Mouse (Mus musculus) embryo, embryonic 11.5 days (tissue): ENCODE data around the gene Krtap5-4.
A peak's percentile ranks its signal among the peaks of the same experiment; 100 is the strongest.
"Not testable (repeated sequence)": the region's sequence is repeated elsewhere in the genome, so short reads cannot be mapped to it uniquely, and the experiment has no call there.

Experiments used
- DNase-seq: peaks from one replicate; pipeline ENCODE4 v3.0.0-alpha.2; 2012; ENCODE audit warnings: low read depth, low spot score

The Krtap5-4 gene

GRCm38 (mm10) chr7:142303249-142303648, at the start of gene Krtap5-4:
Gene Krtap5-4 (plus strand): TSS chr7:142303549.
- DNase-seq = no peak

- peak; percentile 20 for DNase-seq
These were observed 47.8 kb upstream of the Krtap5-4 start for GRCm38 (mm10) chr7:142255517-142255916.

GRCm38 (mm10) chr7:142258254-142258653, 45.1 kb upstream of the Krtap5-4 start, which contains the start of gene Gm2431:
Gene Gm2431 (minus strand): TSS chr7:142258354.
- not testable (repeated sequence) for DNase-seq

- DNase-seq = not testable (repeated sequence)
These were observed 29.1 kb upstream of the Krtap5-4 start, which contains the start of gene Gm4559 for GRCm38 (mm10) chr7:142274263-142274662. Gene Gm4559 (minus strand): TSS chr7:142274363.

GRCm38 (mm10) chr7:142278183-142278582, 25.2 kb upstream of the Krtap5-4 start:
- not testable (repeated sequence) for DNase-seq

- DNase-seq = not testable (repeated sequence)
These were observed 24.1 kb upstream of the Krtap5-4 start for GRCm38 (mm10) chr7:142279291-142279690.

GRCm38 (mm10) chr7:142282847-142283246, 20.5 kb upstream of the Krtap5-4 start:
- DNase-seq = not testable (repeated sequence)

GRCm38 (mm10) chr7:142284023-142284591, 19.2 kb upstream of the Krtap5-4 start:
- DNase-seq = peak; percentile 43

GRCm38 (mm10) chr7:142284615-142285080, 18.7 kb upstream of the Krtap5-4 start:
- peak; percentile 90 for DNase-seq

- no peak for DNase-seq
These were observed 18.1 kb upstream of the Krtap5-4 start for GRCm38 (mm10) chr7:142285130-142285835.

- DNase-seq = not testable (repeated sequence)
These were observed 17.3 kb upstream of the Krtap5-4 start for GRCm38 (mm10) chr7:142285910-142286612.

GRCm38 (mm10) chr7:142293851-142294250, 9.5 kb upstream of the Krtap5-4 start:
- not testable (repeated sequence) for DNase-seq

- DNase-seq = no peak
These were observed 7.9 kb upstream of the Krtap5-4 start for GRCm38 (mm10) chr7:142295418-142295817.

- DNase-seq = not testable (repeated sequence)
These were observed 7.2 kb upstream of the Krtap5-4 start for GRCm38 (mm10) chr7:142296108-142296507.

- not testable (repeated sequence) for DNase-seq
These were observed 6.3 kb upstream of the Krtap5-4 start, which contains the start of gene Krtap5-1 for GRCm38 (mm10) chr7:142297018-142297417. Gene Krtap5-1 (minus strand): TSS chr7:142297118.

GRCm38 (mm10) chr7:142303929-142304328, 580 bp downstream of the Krtap5-4 start:
- DNase-seq = not testable (repeated sequence)

GRCm38 (mm10) chr7:142314600-142315285, 11.4 kb downstream of the Krtap5-4 start:
- no peak for DNase-seq

GRCm38 (mm10) chr7:142316558-142316957, 13.2 kb downstream of the Krtap5-4 start:
- DNase-seq = peak; percentile 61

- DNase-seq = no peak
These were observed 13.9 kb downstream of the Krtap5-4 start for GRCm38 (mm10) chr7:142317216-142317615.

GRCm38 (mm10) chr7:142319124-142319523, 15.8 kb downstream of the Krtap5-4 start:
- no peak for DNase-seq

- DNase-seq = no peak
These were observed 17.6 kb downstream of the Krtap5-4 start for GRCm38 (mm10) chr7:142320906-142321305.
